Mouse (Mus musculus) myocyte (in vitro differentiated cells): Measurements from ENCODE around the gene Zdhhc13.

Experiments used
- E2F4 ChIP-seq: IDR thresholded peaks from one replicate; pipeline ENCODE4 v1.6.1; 2011; ENCODE audit warnings: mild to moderate bottlenecking, control low read depth, moderate library complexity; ENCODE audit not compliant: insufficient read depth
- MAX ChIP-seq: IDR thresholded peaks from one replicate; pipeline ENCODE4 v1.6.1; 2011; ENCODE audit warnings: low read depth, mild to moderate bottlenecking, control low read depth
- POLR2A ChIP-seq: IDR thresholded peaks from one replicate; pipeline ENCODE4 v1.6.1; 2011; ENCODE audit warnings: low read depth, mild to moderate bottlenecking, control low read depth, moderate library complexity; ENCODE audit not compliant: insufficient read length
- TCF12 ChIP-seq: IDR thresholded peaks from one replicate; pipeline ENCODE4 v1.6.1; 2011; ENCODE audit warnings: mild to moderate bottlenecking, control low read depth; ENCODE audit not compliant: poor library complexity, insufficient read depth, severe bottlenecking
- USF1 ChIP-seq: IDR thresholded peaks from one replicate; pipeline ENCODE4 v1.6.1; 2011; ENCODE audit warnings: low read depth, mild to moderate bottlenecking, control low read depth, moderate library complexity

GRCm38 (mm10) chr7:48824671-48825070 lies 35.9 kb downstream of the Zdhhc13 start:
- TF ChIP-seq POLR2A (no peak), E2F4 (no peak), USF1 (no peak), TCF12 (no peak), MAX (no peak)
